Mouse (Mus musculus) layer of hippocampus, postnatal 10 days (tissue): ENCODE results near the gene Snrnp25. TPM values are rescaled to one million over a fixed set of nuclear protein-coding genes. Genes with fewer than 3 reads are reported as not detected.
A peak's percentile ranks its signal among the peaks of the same experiment; 100 is the strongest.

Source experiments
- DNase-seq, 2 experiments: peaks; one replicate each; pipeline ENCODE4 v3.0.0; 2021; ENCODE audit warnings: low spot score in 2 of 2
- total RNA-seq, 2 experiments: library from RNA; stranded (reverse); gene quantifications; 2 replicates each; pipeline ENCODE4 v1.2.3; 2021

Gene Snrnp25
- total RNA-seq, 2 experiments from 2014 or later = 28.3 to 29.8 TPM

DNA sequence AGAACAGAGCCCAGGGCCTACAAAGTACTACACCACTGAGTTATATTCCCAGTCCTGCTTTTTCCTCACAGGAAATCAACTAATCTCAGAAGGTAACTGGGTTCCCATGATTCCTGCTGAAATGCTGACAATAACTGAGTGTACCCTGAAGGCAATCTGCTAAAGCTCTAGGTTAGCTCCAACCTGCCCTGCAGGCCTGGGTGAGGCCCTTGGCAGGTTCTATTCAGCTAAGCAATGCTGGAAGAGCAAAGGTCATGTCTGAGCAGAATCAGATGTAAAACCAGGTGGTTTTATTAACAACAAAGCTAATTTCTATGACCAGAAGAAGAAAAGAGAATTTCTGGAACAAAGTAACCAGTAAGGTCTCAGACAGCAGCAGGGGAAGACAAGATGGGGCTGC, 36.2 kb downstream of the Snrnp25 start:
- DNase-seq = no peak

DNA sequence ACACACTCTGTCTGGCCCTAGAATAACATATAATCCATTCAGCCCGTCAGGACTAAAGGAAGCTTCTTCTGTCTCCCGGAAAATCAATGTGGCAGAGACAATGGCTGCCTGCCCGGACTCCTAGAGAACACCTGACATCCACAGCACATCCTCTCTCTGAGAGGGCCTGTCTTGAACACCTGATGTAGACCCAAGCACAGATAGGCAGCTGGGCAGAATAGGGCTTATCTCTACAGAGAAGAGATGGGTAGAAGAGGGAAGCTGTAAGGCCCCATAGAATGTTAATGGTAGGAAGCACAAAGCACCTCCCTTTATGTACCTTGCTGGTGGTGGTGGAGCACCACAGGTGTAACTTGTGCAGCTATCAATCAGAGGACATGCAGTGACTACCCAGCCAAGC, 37.0 kb downstream of the Snrnp25 start:
- no peak for DNase-seq

DNA sequence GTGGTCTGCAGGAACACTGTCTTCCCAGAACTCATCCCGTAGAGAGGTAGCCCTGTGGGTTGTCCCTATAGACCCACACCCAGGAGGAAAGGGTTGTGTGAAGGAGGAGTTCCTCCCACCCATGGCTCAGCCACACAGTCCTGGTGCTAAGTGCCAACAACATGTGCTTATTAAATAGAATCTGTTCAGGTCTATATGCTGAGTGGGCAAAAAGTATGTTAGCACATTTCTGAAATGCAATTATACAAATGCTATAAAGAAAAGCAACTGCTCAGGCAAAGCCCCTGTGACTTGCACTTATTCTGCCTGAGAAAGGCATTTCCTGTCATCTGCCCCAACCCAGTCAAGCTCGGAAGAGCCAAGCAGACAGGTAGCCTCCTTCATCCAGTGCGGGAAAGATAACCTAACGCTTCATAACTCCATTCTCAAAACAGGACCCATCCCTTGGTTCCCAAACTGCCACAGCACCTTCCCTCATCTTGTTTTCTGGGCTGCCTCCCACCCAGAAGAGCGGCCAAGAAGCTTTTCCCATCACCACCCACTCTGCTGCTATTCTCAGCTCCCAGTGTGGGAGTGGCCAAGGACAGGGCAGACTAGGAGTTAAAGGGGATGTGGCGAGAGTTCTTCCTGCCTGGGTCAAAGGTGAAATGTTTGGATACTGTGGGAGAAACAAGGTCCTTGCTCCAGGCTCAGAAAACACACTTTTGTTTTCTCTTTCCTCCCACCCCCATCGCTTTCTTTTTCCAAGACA, 38.2 kb downstream of the Snrnp25 start:
- DNase-seq = no peak

DNA sequence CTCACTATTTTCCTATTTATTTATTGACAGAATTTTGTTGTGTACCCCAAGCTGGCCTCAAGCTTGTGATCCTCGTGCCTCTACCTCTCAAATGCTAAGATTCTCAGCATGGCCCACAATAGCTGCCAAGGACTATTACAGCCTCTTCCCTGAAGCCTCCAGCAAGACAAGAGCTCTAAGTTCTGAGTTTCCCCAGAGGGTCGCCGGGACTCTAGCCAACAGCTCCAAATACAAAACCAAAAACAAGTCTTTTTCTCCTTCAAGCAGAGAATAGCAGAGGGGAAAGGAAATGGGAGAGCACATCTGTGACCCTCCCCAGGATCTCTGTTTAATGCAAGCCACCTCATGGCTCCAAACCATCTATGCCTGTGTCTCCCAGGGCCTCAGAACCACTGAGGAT, 38.8 kb downstream of the Snrnp25 start:
- DNase-seq = no peak

DNA sequence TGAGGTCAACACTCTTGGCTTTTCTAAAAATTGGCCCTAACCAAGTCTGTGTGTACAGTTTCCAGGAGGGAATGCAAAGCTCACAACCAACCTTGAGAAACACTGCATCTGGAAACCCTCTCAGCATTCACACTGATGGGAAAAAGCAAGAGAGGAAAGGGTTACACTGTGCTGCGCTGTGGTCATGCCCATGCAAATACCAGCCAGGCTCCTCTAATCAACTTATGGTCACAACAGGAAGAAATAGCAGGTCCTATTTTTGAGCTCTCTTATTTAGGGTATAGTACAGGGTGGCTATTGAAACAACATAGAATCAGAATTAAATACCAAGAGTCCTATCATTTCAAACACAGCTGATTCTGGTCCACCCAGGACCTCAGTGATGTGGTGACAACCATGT, 39.4 kb downstream of the Snrnp25 start:
- no peak for DNase-seq

DNA sequence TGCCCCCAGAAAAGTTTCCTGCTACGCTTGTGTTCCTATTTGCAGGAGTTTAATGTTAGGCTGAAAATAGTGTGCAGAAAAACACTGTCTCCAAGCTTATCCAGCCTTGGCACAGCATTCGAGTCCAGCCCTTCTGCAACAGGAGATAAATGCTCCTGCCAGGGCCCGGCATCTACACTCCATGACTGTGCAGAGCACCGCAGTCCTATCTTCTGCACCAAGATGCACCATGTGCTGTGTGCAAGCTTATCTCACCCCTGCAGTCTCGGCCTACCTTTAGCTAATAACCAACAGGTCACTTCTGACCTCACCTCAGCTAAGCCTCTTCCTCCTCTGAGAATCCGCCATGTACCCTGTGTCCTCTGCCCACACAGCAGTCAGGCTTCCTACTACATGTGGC, 40.4 kb downstream of the Snrnp25 start:
- DNase-seq = no peak

DNA sequence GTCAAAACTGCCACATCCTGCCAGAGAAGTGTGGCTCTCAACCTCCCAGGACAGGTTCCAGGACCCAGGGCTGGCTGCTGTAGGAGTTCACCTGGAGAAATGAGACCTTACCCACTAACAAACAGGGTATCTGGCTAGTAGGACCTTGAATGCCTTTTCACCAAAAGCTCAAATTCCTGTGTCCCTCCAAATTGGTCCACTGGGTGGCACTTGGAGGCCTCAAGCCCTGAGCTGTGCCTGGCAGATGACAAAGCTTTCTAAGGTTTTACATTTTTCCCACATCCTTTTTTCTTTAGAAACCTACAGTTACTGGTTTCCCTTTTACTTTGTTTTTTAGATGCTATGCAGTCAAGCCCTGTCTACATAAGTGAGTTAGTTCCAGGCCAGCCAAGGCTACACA, 41.9 kb downstream of the Snrnp25 start:
- peak in 1 of 2 experiments; percentile 20 for DNase-seq

DNA sequence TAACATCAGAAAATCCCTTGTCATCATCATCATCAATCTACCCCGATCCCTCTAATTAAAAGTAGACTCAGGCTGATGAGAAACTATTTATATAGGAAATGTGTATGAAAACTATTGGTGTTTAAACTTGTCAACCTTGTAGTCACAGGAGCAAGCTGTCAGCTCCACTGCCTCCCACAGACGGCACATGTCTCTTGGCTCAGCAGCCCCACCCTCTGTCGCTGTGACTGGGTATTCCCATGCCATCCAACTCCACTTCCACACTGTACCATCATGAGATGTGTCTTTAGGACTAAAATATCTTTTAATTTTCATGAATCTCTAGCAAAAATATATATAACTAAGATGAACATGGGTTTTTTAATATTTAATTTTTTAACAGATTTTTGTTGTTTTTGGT, 43.1 kb downstream of the Snrnp25 start:
- DNase-seq = no peak

DNA sequence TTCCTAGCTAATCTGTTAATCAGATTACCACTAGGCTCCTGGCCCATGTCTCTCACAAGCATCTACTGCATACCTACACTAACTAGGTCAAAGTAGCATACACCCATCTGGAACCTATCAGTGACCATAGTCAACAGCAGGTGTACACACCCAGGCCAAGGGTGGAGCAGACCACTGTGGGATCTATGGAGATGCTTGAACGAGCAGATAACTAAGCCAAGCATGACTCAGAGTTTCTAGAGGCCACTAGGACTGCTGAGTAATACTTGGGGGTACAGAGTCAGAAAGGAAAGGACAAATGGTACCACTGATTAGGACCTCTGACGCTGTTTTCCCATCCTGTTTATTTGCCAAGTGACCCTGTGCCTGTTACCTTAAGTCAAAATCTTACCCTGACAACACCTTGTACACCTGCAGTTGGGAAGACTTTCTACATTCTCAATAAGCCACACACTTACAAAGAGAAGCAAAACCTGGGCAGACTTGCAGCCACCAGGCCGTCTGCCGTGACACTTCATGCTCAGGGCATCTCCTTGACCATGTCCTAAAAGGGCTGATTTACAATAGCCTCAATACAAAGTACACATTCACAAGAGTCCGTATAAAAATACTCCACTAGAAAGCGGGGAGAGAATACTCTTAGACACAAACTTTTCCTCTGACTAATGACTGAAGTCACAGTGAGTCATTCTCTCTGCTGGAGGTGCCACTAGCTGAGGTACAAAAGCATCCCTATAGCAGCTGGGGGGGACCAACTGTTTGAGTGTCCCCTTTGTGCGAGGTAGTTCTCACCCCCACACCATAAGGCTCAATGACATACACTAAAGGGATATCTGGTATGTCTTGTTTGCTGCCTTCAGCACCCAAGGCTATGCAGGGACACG, 45.9 kb downstream of the Snrnp25 start:
- DNase-seq = no peak

DNA sequence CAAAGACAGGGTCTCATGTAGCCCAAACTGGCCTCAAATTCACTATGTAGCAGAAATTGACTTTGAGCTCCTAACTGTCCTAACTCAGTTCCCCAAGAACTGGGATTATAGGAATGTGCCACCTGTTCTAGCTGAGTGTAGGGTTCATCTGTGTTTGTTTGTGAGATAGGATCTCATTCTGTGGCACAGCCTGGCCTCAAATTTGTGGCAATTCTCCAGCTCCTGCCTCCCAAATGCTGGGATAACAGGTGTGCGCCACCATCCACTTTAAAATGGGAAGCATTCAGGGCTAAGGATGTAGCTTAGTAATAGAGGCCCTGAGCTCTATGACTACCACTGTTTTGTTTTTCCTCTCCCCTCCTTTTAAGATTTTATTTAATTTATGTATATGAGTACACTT, 47.9 kb downstream of the Snrnp25 start:
- no peak for DNase-seq

DNA sequence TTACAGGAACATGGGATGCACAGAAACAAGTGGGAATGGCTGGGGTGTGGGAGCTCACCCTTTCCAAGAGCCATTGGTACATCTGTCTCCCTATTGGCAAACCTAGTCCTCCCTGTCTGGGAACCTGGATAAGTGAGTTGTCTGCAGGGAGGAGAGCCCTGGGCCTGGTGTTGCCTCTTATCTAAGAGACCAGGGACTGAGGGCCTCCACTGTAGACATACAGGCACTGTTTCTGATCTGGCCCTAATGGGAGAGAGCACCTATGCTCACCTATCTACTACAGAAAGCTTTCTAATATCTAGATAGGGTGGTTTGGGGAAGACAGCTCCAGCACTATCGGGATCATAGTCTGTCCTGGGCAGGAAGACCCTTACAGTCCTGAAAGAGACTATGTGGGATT, 50.9 kb downstream of the Snrnp25 start:
- no peak for DNase-seq

DNA sequence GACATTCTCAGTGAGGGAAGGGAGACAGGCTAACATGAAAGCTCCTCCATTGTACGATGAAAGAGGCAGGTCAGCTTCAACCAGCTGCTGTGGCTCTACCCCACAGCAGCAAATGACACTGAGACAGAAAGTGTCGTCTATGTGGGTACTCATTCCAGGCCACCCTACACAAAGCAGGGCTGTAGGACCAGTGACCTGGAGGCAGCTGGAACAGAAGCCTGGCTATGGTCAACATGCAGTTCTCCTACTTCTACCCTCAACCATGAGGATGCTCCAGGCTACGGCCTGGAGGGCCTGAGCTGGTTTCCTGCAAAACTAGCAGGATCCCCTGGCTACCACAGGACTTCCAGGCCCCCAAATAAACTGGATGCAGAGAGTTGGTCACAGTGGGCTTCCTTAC, 51.4 kb downstream of the Snrnp25 start:
- no peak for DNase-seq

Other genes with a start within 250 kb of the Snrnp25 start
- not detected for gene 4930524B15Rik, start 239.8 kb upstream of the Snrnp25 start, total RNA-seq
- 100 to 1,000 TPM; 848 to 920 TPM for gene Nsg2, start 205.0 kb upstream of the Snrnp25 start, total RNA-seq
- gene Il9r, start 5.1 kb upstream of the Snrnp25 start, total RNA-seq = not detected
- 10 to 100 TPM; 25.9 to 32.8 TPM for gene Rhbdf1, start 16.9 kb downstream of the Snrnp25 start, total RNA-seq
- 10 to 100 TPM; 18.5 to 20.7 TPM for gene Mpg, start 21.1 kb downstream of the Snrnp25 start, total RNA-seq
- gene Nprl3, start 62.3 kb downstream of the Snrnp25 start, total RNA-seq = 10 to 100 TPM; 51.7 to 58.1 TPM
- not detected for gene Hba-x, start 71.0 kb downstream of the Snrnp25 start, total RNA-seq
- gene Hba-a1, start 78.1 kb downstream of the Snrnp25 start, total RNA-seq = 100 to 1,000 TPM; 667 to 733 TPM
- 1 to 10 TPM; 2.3 to 4.1 TPM for gene Hbq1b, start 81.5 kb downstream of the Snrnp25 start, total RNA-seq
- 100 to 1,000 TPM; 562 to 789 TPM for gene Hba-a2, start 91.1 kb downstream of the Snrnp25 start, total RNA-seq
- 1 to 10 TPM; 1.6 to 2.7 TPM for gene Hbq1a, start 94.7 kb downstream of the Snrnp25 start, total RNA-seq
- 10 to 100 TPM; 28.3 to 28.5 TPM for gene Sh3pxd2b, start 142.4 kb downstream of the Snrnp25 start, total RNA-seq
- gene Ubtd2, start 250.0 kb downstream of the Snrnp25 start, total RNA-seq = 10 to 100 TPM; 45.3 to 45.5 TPM